Mouse (Mus musculus): ENCODE data around the gene Mtus2.

GRCm38 (mm10) chr5:148069909-148070308 is 112.8 kb downstream of the Mtus2 start:
- no peak for TF ChIP-seq POLR2A (IDR thresholded peaks at IDR 0.05; ENCODE audit: extremely low read depth, insufficient read depth, low read length)
- no peak for TF ChIP-seq CTCF (IDR thresholded peaks at IDR 0.05; ENCODE audit: low read depth, low read length)
